ENCODE assay signal across 8 mouse cellular contexts in genomic region chr14:72602521-72603193, GRCm38 (mm10).
DNase-seq lines count a peak whose midpoint lies in the region; ATAC-seq and TF ChIP-seq lines count a peak whose summit lies in the region.

No protein-coding gene starts in this region.

- H3K27ac ChIP-seq in heart, embryonic 10.5 days: peak overlapping the region; percentile 88
- peak overlapping the region; percentile 90 for H3K27ac ChIP-seq in kidney, embryonic 14.5 days (ENCODE audit: low read depth, low read length)
- peak overlapping the region; percentile 81 for H3K27ac ChIP-seq in limb, embryonic 14.5 days (replicated peaks; ENCODE audit: low read depth, low read length)
- H3K27ac ChIP-seq in midbrain, embryonic 16.5 days (ENCODE audit: low read length): peak overlapping the region; percentile 85
- H3K27ac ChIP-seq in spleen, adult 2 months (ENCODE audit: insufficient read depth, low read length): peak overlapping the region; percentile 44; the same call in 1 of the 2 replicates

- TF ChIP-seq POLR2A in brain, embryonic 14.5 days (IDR thresholded peaks at IDR 0.05; ENCODE audit: borderline replicate concordance, extremely low read depth, insufficient read depth, insufficient read length, poor library complexity, severe bottlenecking): peak; percentile 63; the same call in 1 of the 2 replicates
- peak; percentile 72; the same call in 1 of the 2 replicates for TF ChIP-seq POLR2A in limb, embryonic 14.5 days (IDR thresholded peaks at IDR 0.05; ENCODE audit: borderline replicate concordance, extremely low read depth, insufficient read depth, insufficient read length)
- TF ChIP-seq POLR2A in spleen, adult 2 months (IDR thresholded peaks at IDR 0.05; ENCODE audit: low read depth, low read length): no peak

- 5% methylated on average over 20 of the region's 20 CpGs for WGBS in heart, embryonic 10.5 days
- 4% methylated on average over 20 of the region's 20 CpGs for WGBS in kidney, embryonic 14.5 days
- 2% methylated on average over 20 of the region's 20 CpGs for WGBS in limb, embryonic 14.5 days
- WGBS in midbrain, embryonic 16.5 days: 1% methylated on average over 20 of the region's 20 CpGs
- 3% methylated on average over 20 of the region's 20 CpGs for WGBS in spleen, adult 2 months

- peaks cover 10% of the 10 kb centered on the region; the same call in 1 of the 2 replicates for H3K4me1 ChIP-seq in heart, embryonic 10.5 days
- peaks cover 16% of the 10 kb centered on the region; the same call in 1 of the 2 replicates for H3K4me1 ChIP-seq in kidney, embryonic 14.5 days (ENCODE audit: control insufficient read depth, insufficient read depth, low read length)
- H3K4me1 ChIP-seq in limb, embryonic 14.5 days (ENCODE audit: control insufficient read depth, insufficient read depth, low read length): peaks cover 10% of the 10 kb centered on the region
- peaks cover 19% of the 10 kb centered on the region for H3K4me1 ChIP-seq in midbrain, embryonic 16.5 days (ENCODE audit: control insufficient read depth, insufficient read depth, low read length)
- H3K4me1 ChIP-seq in spleen, adult 2 months (ENCODE audit: control insufficient read depth, insufficient read depth, insufficient read length): 0 out of 2 replicates have a peak, but pooled peaks cover 2% of the 10 kb centered on the region

- peak; percentile 81 for DNase-seq in CD4-positive helper T cell, adult 2 months (ENCODE audit: low read depth, low spot score)
- peak; percentile 97 for DNase-seq in brain, embryonic 14.5 days (ENCODE audit: low read depth)
- DNase-seq in heart, embryonic 10.5 days (ENCODE audit: low spot score): peak; percentile 95
- DNase-seq in limb, embryonic 14.5 days (ENCODE audit: low spot score): peak; percentile 96
- peak; percentile 53 to 81 for DNase-seq in spleen, adult 2 months (ENCODE audit: low read depth in 1 of 2, low spot score in 2 of 2)

- H3K27me3 ChIP-seq in heart, embryonic 10.5 days (ENCODE audit: insufficient read depth, poor library complexity, severe bottlenecking): no peaks in the 10 kb centered on the region
- no peaks in the 10 kb centered on the region for H3K27me3 ChIP-seq in kidney, embryonic 14.5 days (ENCODE audit: control insufficient read depth, insufficient read depth, low read length)
- no peaks in the 10 kb centered on the region for H3K27me3 ChIP-seq in limb, embryonic 14.5 days (ENCODE audit: control insufficient read depth, insufficient read depth, low read length)
- H3K27me3 ChIP-seq in midbrain, embryonic 16.5 days (ENCODE audit: control insufficient read depth, insufficient read depth, low read depth, low read length): no peaks in the 10 kb centered on the region
- no peaks in the 10 kb centered on the region for H3K27me3 ChIP-seq in spleen, adult 2 months (ENCODE audit: control insufficient read depth, insufficient read depth, low read length)

- H3K4me3 ChIP-seq in heart, embryonic 10.5 days: peak overlapping the region; percentile 64
- H3K4me3 ChIP-seq in kidney, embryonic 14.5 days (ENCODE audit: low read length): peak overlapping the region; percentile 48
- peak overlapping the region; percentile 47 for H3K4me3 ChIP-seq in limb, embryonic 14.5 days (replicated peaks; ENCODE audit: low read length)
- peak overlapping the region; percentile 56 for H3K4me3 ChIP-seq in midbrain, embryonic 16.5 days (ENCODE audit: low read depth, low read length)
- H3K4me3 ChIP-seq in spleen, adult 2 months (ENCODE audit: extremely low read depth, insufficient read depth, insufficient read length): peak overlapping the region; percentile 64

- ATAC-seq in erythroblast, adult 5-6 weeks (replicated peaks; ENCODE audit: low FRiP score, poor library complexity, severe bottlenecking): peak; percentile 92
- ATAC-seq in kidney, embryonic 14.5 days (ENCODE audit: low FRiP score, low TSS enrichment): peak; percentile 93
- peak; percentile 94 for ATAC-seq in limb, embryonic 14.5 days (ENCODE audit: low FRiP score, low read depth)
- peak; percentile 94 for ATAC-seq in midbrain, embryonic 16.5 days

- TF ChIP-seq CTCF in brain, embryonic 14.5 days (IDR thresholded peaks at IDR 0.05; ENCODE audit: borderline replicate concordance, extremely low read depth, insufficient read depth, insufficient read length): no peak
- no peak for TF ChIP-seq CTCF in spleen, adult 2 months (IDR thresholded peaks at IDR 0.05; ENCODE audit: extremely low read depth, insufficient read depth, insufficient read length, insufficient replicate concordance)

- peak overlapping the region; percentile 66 for H3K9ac ChIP-seq in kidney, embryonic 14.5 days (ENCODE audit: low read depth, low read length)
- peak overlapping the region; percentile 64 for H3K9ac ChIP-seq in limb, embryonic 14.5 days (ENCODE audit: low read depth, low read length, severe bottlenecking)
- H3K9ac ChIP-seq in midbrain, embryonic 16.5 days (ENCODE audit: low read depth, low read length): peak overlapping the region; percentile 76

- H3K9me3 ChIP-seq in heart, embryonic 10.5 days: no peaks in the 10 kb centered on the region
- no peaks in the 10 kb centered on the region for H3K9me3 ChIP-seq in kidney, embryonic 14.5 days (ENCODE audit: control insufficient read depth, low read length)
- no peaks in the 10 kb centered on the region for H3K9me3 ChIP-seq in limb, embryonic 14.5 days (ENCODE audit: control insufficient read depth, low read length)
- H3K9me3 ChIP-seq in midbrain, embryonic 16.5 days (replicated peaks; ENCODE audit: control insufficient read depth, low read length, poor library complexity, severe bottlenecking): no peaks in the 10 kb centered on the region

- H3K4me2 ChIP-seq in kidney, embryonic 14.5 days (replicated peaks; ENCODE audit: low read depth, low read length): peak overlapping the region; percentile 53
- peak overlapping the region; percentile 80 for H3K4me2 ChIP-seq in limb, embryonic 14.5 days (replicated peaks; ENCODE audit: low read depth, low read length, severe bottlenecking)
- H3K4me2 ChIP-seq in midbrain, embryonic 16.5 days (ENCODE audit: low read length): peak overlapping the region; percentile 81

- peaks cover 5% of the 10 kb centered on the region; the same call in 1 of the 2 replicates for H3K36me3 ChIP-seq in heart, embryonic 10.5 days
- H3K36me3 ChIP-seq in kidney, embryonic 14.5 days (ENCODE audit: control insufficient read depth, insufficient read depth, low read length): peaks cover 4% of the 10 kb centered on the region; the same call in 1 of the 2 replicates
- peaks cover 9% of the 10 kb centered on the region for H3K36me3 ChIP-seq in limb, embryonic 14.5 days (ENCODE audit: control insufficient read depth, insufficient read depth, low read length)
- peaks cover 3% of the 10 kb centered on the region; the same call in 1 of the 2 replicates for H3K36me3 ChIP-seq in midbrain, embryonic 16.5 days (ENCODE audit: control insufficient read depth, insufficient read depth, low read length)
- H3K36me3 ChIP-seq in spleen, adult 2 months (ENCODE audit: control insufficient read depth, insufficient read depth, low read length): no peaks in the 10 kb centered on the region

Comparison
In these comparisons a context has a peak if more than half of its experiments do, and no peak if none do; other contexts are left out.
1. Peak in every context shown above with its lines: DNase-seq, ATAC-seq, H3K4me3 ChIP-seq and H3K27ac ChIP-seq.